Mouse (Mus musculus): ENCODE measurements around the gene Tcp11l2. TPM values are rescaled to one million over a fixed set of nuclear protein-coding genes. Genes with fewer than 3 reads are reported as not detected.

Gene Tcp11l2
- polyA plus RNA-seq, 1 experiment, result 35.7 TPM

- no peak overlapping the region for H3K27ac ChIP-seq (ENCODE audit: control insufficient read depth, insufficient read depth, low read depth, low read length, poor library complexity)
- TF ChIP-seq POLR2A (IDR thresholded peaks at IDR 0.05; ENCODE audit: borderline replicate concordance, control insufficient read depth, low read depth, low read length) (no peak), CTCF (IDR thresholded peaks at IDR 0.05; ENCODE audit: control insufficient read depth, insufficient read depth, low read length) (no peak)
- H3K4me3 ChIP-seq (replicated peaks; ENCODE audit: control insufficient read depth, low read depth, low read length), result no peak overlapping the region
- H3K4me1 ChIP-seq (ENCODE audit: control insufficient read depth, insufficient read depth, low read length), result no peaks in the 10 kb centered on the region; the same call in 1 of the 2 replicates
- WGBS, result 81% methylated on average over 4 of the region's 4 CpGs
These were observed 78.3 kb downstream of the Tcp11l2 start for GRCm38 (mm10) chr10:84654731-84655130.

- H3K4me3 ChIP-seq (replicated peaks; ENCODE audit: control insufficient read depth, low read depth, low read length), result no peak overlapping the region
- no peak overlapping the region for H3K27ac ChIP-seq (ENCODE audit: control insufficient read depth, insufficient read depth, low read depth, low read length, poor library complexity)
- H3K4me1 ChIP-seq (ENCODE audit: control insufficient read depth, insufficient read depth, low read length), result no peaks in the 10 kb centered on the region; the same call in 1 of the 2 replicates
- TF ChIP-seq CTCF (IDR thresholded peaks at IDR 0.05; ENCODE audit: control insufficient read depth, insufficient read depth, low read length) (no peak), POLR2A (IDR thresholded peaks at IDR 0.05; ENCODE audit: borderline replicate concordance, control insufficient read depth, low read depth, low read length) (no peak)
- 89% methylated on average over 4 of the region's 4 CpGs for WGBS
These were observed 80.2 kb downstream of the Tcp11l2 start for GRCm38 (mm10) chr10:84656618-84657017.

- 63% methylated on average over 6 of the region's 6 CpGs for WGBS
- no peak overlapping the region for H3K27ac ChIP-seq (ENCODE audit: control insufficient read depth, insufficient read depth, low read depth, low read length, poor library complexity)
These were observed 81.1 kb downstream of the Tcp11l2 start for GRCm38 (mm10) chr10:84657437-84658087.

GRCm38 (mm10) chr10:84658088-84658848, 81.8 kb downstream of the Tcp11l2 start:
- TF ChIP-seq POLR2A (IDR thresholded peaks at IDR 0.05; ENCODE audit: borderline replicate concordance, control insufficient read depth, low read depth, low read length), result no peak
- 0 out of 2 replicates have a peak, but pooled peaks have one; percentile 20 for TF ChIP-seq CTCF (IDR thresholded peaks at IDR 0.05; ENCODE audit: control insufficient read depth, insufficient read depth, low read length)
- H3K4me1 ChIP-seq (ENCODE audit: control insufficient read depth, insufficient read depth, low read length), result no peaks in the 10 kb centered on the region; the same call in 1 of the 2 replicates
- WGBS, result 14% methylated on average over 18 of the region's 18 CpGs
- H3K4me3 ChIP-seq (replicated peaks; ENCODE audit: control insufficient read depth, low read depth, low read length), result no peak overlapping the region
- H3K27ac ChIP-seq (ENCODE audit: control insufficient read depth, insufficient read depth, low read depth, low read length, poor library complexity), result peak overlapping the region; percentile 65

More at GRCm38 (mm10) chr10:84657437-84658087, 81.1 kb downstream of the Tcp11l2 start:
- TF ChIP-seq CTCF (IDR thresholded peaks at IDR 0.05; ENCODE audit: control insufficient read depth, insufficient read depth, low read length), result no peak
- no peak for TF ChIP-seq POLR2A (IDR thresholded peaks at IDR 0.05; ENCODE audit: borderline replicate concordance, control insufficient read depth, low read depth, low read length)
- H3K4me1 ChIP-seq (ENCODE audit: control insufficient read depth, insufficient read depth, low read length), result no peaks in the 10 kb centered on the region; the same call in 1 of the 2 replicates
- H3K4me3 ChIP-seq (replicated peaks; ENCODE audit: control insufficient read depth, low read depth, low read length), result no peak overlapping the region

GRCm38 (mm10) chr10:84659281-84659680, 82.9 kb downstream of the Tcp11l2 start:
- no peaks in the 10 kb centered on the region; the same call in 1 of the 2 replicates for H3K4me1 ChIP-seq (ENCODE audit: control insufficient read depth, insufficient read depth, low read length)
- TF ChIP-seq CTCF (IDR thresholded peaks at IDR 0.05; ENCODE audit: control insufficient read depth, insufficient read depth, low read length) (no peak), POLR2A (IDR thresholded peaks at IDR 0.05; ENCODE audit: borderline replicate concordance, control insufficient read depth, low read depth, low read length) (no peak)
- H3K4me3 ChIP-seq (replicated peaks; ENCODE audit: control insufficient read depth, low read depth, low read length), result no peak overlapping the region
- 91% methylated on average over 3 of the region's 3 CpGs for WGBS
- H3K27ac ChIP-seq (ENCODE audit: control insufficient read depth, insufficient read depth, low read depth, low read length, poor library complexity), result no peak overlapping the region

GRCm38 (mm10) chr10:84662138-84662537, 85.7 kb downstream of the Tcp11l2 start:
- Histone ChIP-seq H3K4me3 (replicated peaks; ENCODE audit: control insufficient read depth, low read depth, low read length) (no peak overlapping the region), H3K27ac (ENCODE audit: control insufficient read depth, insufficient read depth, low read depth, low read length, poor library complexity) (no peak overlapping the region; the same call in 1 of the 2 replicates), H3K4me1 (ENCODE audit: control insufficient read depth, insufficient read depth, low read length) (no peaks in the 10 kb centered on the region; the same call in 1 of the 2 replicates)
- 54% methylated on average over 6 of the region's 6 CpGs for WGBS
- TF ChIP-seq CTCF (IDR thresholded peaks at IDR 0.05; ENCODE audit: control insufficient read depth, insufficient read depth, low read length) (no peak), POLR2A (IDR thresholded peaks at IDR 0.05; ENCODE audit: borderline replicate concordance, control insufficient read depth, low read depth, low read length) (no peak)

Other genes starting within 250 kb of the Tcp11l2 start
- 2.1 and 4.0 TPM in 2 replicates for gene Nuak1, start 136.0 kb upstream of the Tcp11l2 start, polyA plus RNA-seq (2011; ENCODE audit: insufficient read depth, insufficient read length, low replicate concordance, missing spikeins)
- 12.5 and 27.6 TPM in 2 replicates for gene Ckap4, start 42.6 kb upstream of the Tcp11l2 start, polyA plus RNA-seq (2011; ENCODE audit: insufficient read depth, insufficient read length, low replicate concordance, missing spikeins)
- 8.5 and 15.9 TPM in 2 replicates for gene Polr3b, start 45.7 kb downstream of the Tcp11l2 start, polyA plus RNA-seq (2011; ENCODE audit: insufficient read depth, insufficient read length, low replicate concordance, missing spikeins)
- gene Rfx4, start 179.4 kb downstream of the Tcp11l2 start, polyA plus RNA-seq (2011; ENCODE audit: insufficient read depth, insufficient read length, low replicate concordance, missing spikeins), result not detected in 2 replicates

Data from bone marrow, adult 2 months (tissue).